Mouse (Mus musculus) heart, embryonic 14.5 days (tissue): Measurements from ENCODE around the gene Arl15. TPM values are rescaled to one million over a fixed set of nuclear protein-coding genes. Genes with fewer than 3 reads are reported as not detected.

Experiments used
- ATAC-seq: fragments of 200-750 bp; cut with Nextera tagmentation; 2 replicates; pipeline ENCODE4 v1.8.0; 2017; ENCODE audit warnings: low read depth, moderate TSS enrichment; ENCODE audit not compliant: insufficient number of reproducible peaks, insufficient read depth, low FRiP score
- H3K27ac ChIP-seq, 2 experiments: fragments of 200-500 bp in 1 of 2; fragments of 300-500 bp in 1 of 2; sonication (generic) in 1 of 2; replicated peaks in 1 of 2; 2 replicates each; pipeline ENCODE4 v1.5.1; 2012 to 2014; ENCODE audit warnings: low read depth in 2 of 2, low read length in 2 of 2, control low read depth in 1 of 2, mild to moderate bottlenecking in 1 of 2, mixed read lengths in 1 of 2; ENCODE audit not compliant: control insufficient read depth in 1 of 2, insufficient read depth in 1 of 2
- H3K27me3 ChIP-seq: fragments of 300-500 bp; sonication (generic); 2 replicates; pipeline ENCODE4 v1.6.1; 2014; ENCODE audit warnings: mild to moderate bottlenecking, low read length, control low read depth; ENCODE audit not compliant: control insufficient read depth, insufficient read depth
- H3K36me3 ChIP-seq: fragments of 300-500 bp; sonication (generic); 2 replicates; pipeline ENCODE4 v1.6.1; 2014; ENCODE audit warnings: mild to moderate bottlenecking, control low read depth, low read length, mixed read lengths; ENCODE audit not compliant: control insufficient read depth, insufficient read depth
- H3K4me1 ChIP-seq, 2 experiments: fragments of 200-500 bp in 1 of 2; fragments of 300-500 bp in 1 of 2; sonication (generic) in 1 of 2; 2 replicates each; pipeline ENCODE4 v1.6.1; 2012 to 2014; ENCODE audit warnings: low read length in 2 of 2, control low read depth in 1 of 2, mixed read lengths in 1 of 2; ENCODE audit not compliant: control insufficient read depth in 2 of 2, insufficient read depth in 2 of 2
- H3K4me2 ChIP-seq: fragments of 300-500 bp; sonication (generic); 2 replicates; pipeline ENCODE4 v1.6.1; 2014; ENCODE audit warnings: mild to moderate bottlenecking, low read length
- H3K4me3 ChIP-seq, 2 experiments: fragments of 200-500 bp in 1 of 2; fragments of 300-500 bp in 1 of 2; sonication (generic) in 1 of 2; 2 replicates each; pipeline ENCODE4 v1.5.1; 2012 to 2014; ENCODE audit warnings: low read length in 2 of 2, mild to moderate bottlenecking in 2 of 2, control low read depth in 1 of 2, low read depth in 1 of 2, moderate library complexity in 1 of 2; ENCODE audit not compliant: control insufficient read depth in 1 of 2, insufficient read depth in 1 of 2
- H3K9ac ChIP-seq: fragments of 300-500 bp; sonication (generic); 2 replicates; pipeline ENCODE4 v1.6.1; 2014; ENCODE audit warnings: mild to moderate bottlenecking, low read length
- H3K9me3 ChIP-seq: fragments of 300-500 bp; sonication (generic); 2 replicates; pipeline ENCODE4 v1.6.1; 2016; ENCODE audit warnings: low read length, control low read depth; ENCODE audit not compliant: control insufficient read depth
- WGBS: fragments of 180-500 bp; shearing (Covaris S2); extraction: QIAGEN DNeasy Blood & Tissue Kit; methylation state at CpG from one replicate; pipeline ENCODE4 v1.1.7; 2014; 5-methylcytosine and 5-hydroxymethylcytosine counted together
- polyA plus RNA-seq: library from polyadenylated mRNA; unstranded; fragments of >200 nt; fragmentation: Nextera tagmentation; extraction: Ambion mirVana; gene quantifications from 2 replicates; pipeline ENCODE4 v1.2.1, GENCODE M21; 2014

Gene Arl15
- polyA plus RNA-seq, 1 experiment from 2014 or later, result 8.3 TPM

DNA sequence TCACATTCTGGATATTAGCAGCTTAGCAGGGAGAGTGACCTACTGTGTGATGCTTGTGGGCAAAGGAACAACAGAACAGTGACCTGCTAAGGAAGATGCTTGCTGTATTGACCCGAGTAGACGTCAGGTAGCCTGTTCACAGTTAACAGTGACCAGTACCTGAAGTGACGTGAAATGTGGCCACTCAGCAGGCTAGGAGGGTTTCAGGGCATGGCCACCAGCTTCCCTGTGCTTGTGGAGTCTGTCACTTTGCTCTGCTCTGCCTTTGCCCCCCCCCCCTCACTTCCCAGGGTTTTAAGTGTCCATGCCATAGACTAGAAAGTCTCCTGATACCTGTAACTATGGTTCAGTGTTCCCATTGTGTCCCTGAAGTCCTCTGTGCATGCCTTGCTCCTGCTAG lies 25.9 kb downstream of the Arl15 start:
- ATAC-seq, result no peak
- no peaks in the 10 kb centered on the region for H3K36me3 ChIP-seq
- H3K4me2 ChIP-seq, result no peak overlapping the region
- H3K4me3 ChIP-seq, result no peak overlapping the region
- H3K27ac ChIP-seq, result no peak overlapping the region
- no peak overlapping the region for H3K9ac ChIP-seq
- H3K4me1 ChIP-seq, result peaks cover 0 to 16% of the 10 kb centered on the region in 2 experiments; a peak in 3 of 4 replicates
- 81% methylated on average over 3 of the region's 3 CpGs for WGBS
- no peaks in the 10 kb centered on the region for H3K27me3 ChIP-seq
- no peaks in the 10 kb centered on the region for H3K9me3 ChIP-seq

DNA sequence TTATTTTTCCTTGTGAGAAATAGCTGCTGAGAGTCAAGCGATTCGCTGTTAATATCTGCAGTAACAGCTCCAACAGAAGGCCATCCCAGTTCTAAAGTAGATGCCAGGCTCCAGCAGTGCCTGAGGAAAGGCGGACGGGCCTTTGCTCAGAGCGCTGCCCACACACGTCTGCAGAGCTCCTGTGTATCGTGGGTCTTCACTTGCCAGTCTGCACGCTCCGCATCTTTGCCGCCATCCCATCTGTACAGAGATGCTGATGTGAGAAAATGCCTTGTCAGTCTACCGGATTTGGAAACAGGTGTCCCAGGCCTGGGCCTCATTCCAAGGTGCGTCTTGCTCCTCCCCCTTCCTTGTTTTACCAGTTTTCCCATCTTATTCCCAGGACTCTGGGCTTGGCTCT lies 27.6 kb downstream of the Arl15 start:
- WGBS, result 89% methylated on average over 12 of the region's 12 CpGs
- Histone ChIP-seq H3K27me3 (no peaks in the 10 kb centered on the region), H3K9ac (no peak overlapping the region), H3K4me1 (peaks cover 0 to 9% of the 10 kb centered on the region in 2 experiments; a peak in 2 of 4 replicates), H3K4me3 (no peak overlapping the region), H3K27ac (no peak overlapping the region), H3K9me3 (no peaks in the 10 kb centered on the region), H3K4me2 (no peak overlapping the region), H3K36me3 (no peaks in the 10 kb centered on the region)
- ATAC-seq, result no peak

DNA sequence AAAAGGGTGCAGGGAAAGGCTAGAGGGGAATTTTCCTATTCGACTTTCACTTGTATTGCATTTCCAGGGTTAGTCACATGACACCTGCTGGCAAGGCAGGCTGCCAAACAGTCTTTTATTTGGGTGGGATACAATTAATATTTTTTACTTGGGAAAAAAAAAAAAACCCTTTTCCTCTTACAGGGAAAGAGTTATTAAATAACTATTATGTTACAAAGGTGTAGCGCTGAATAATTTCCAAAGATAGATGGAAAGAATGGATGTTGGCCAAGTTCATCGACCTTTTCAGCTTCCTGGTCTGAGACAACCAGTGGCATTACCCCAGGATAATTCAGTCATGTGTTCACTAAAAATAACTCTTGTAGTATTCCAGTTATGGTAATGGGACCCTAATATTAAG lies 29.7 kb downstream of the Arl15 start:
- H3K27ac ChIP-seq, result no peak overlapping the region
- H3K9ac ChIP-seq, result no peak overlapping the region
- peaks cover 2 to 13% of the 10 kb centered on the region in 2 experiments; a peak in 3 of 4 replicates for H3K4me1 ChIP-seq
- no peaks in the 10 kb centered on the region for H3K36me3 ChIP-seq
- H3K4me3 ChIP-seq, result no peak overlapping the region
- ATAC-seq, result no peak
- no peak overlapping the region for H3K4me2 ChIP-seq
- H3K27me3 ChIP-seq, result no peaks in the 10 kb centered on the region
- no peaks in the 10 kb centered on the region for H3K9me3 ChIP-seq
- 83% methylated on average over 3 of the region's 3 CpGs for WGBS

DNA sequence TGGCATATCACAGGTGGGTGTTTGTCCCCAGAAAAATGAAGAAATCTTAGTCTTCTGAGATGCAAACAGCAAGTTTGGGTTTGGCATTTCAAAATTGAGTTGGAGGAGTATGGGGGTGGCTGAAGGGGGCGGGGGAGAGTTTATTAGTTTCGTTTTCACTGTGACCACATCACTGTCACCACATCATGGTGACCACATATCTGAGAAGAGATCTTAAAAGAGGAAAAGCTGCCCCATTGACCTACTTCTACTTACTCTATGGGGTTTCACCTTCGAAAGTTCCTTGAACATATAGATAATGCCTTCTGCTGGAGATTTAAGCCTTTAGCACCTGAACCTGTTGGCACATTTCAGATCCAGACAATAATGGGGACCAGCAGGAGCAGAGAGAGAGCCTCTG lies 34.3 kb downstream of the Arl15 start:
- no peak for ATAC-seq
- no peak overlapping the region for H3K4me3 ChIP-seq
- H3K9me3 ChIP-seq, result peaks cover 4% of the 10 kb centered on the region; the same call in 1 of the 2 replicates
- H3K36me3 ChIP-seq, result no peaks in the 10 kb centered on the region
- H3K4me1 ChIP-seq, result peaks cover 3 to 12% of the 10 kb centered on the region in 2 experiments; a peak in 3 of 4 replicates
- H3K9ac ChIP-seq, result no peak overlapping the region
- WGBS, result 84% methylated on average over 3 of the region's 3 CpGs
- H3K27me3 ChIP-seq, result no peaks in the 10 kb centered on the region
- no peak overlapping the region for H3K4me2 ChIP-seq
- H3K27ac ChIP-seq, result no peak overlapping the region

DNA sequence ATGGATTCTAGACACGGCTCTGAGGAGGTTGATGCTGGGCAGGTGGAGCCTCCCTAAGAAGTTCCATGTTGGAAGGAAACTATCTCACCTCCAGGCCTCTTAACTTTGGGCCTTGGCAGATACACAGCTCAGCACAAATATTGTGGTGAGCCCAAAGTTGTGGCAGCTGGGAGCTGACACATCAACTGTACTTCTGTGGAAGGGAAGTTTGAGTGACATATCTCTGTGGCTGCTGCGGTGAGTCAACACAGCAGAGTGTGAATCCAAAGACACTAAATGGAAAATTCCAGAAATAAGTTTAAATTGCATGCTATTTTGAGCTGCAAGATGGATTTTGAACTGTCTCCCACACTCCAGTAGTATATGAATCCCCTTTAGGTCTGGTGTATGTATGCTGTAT lies 34.8 kb downstream of the Arl15 start:
- H3K27me3 ChIP-seq, result no peaks in the 10 kb centered on the region
- H3K4me3 ChIP-seq, result no peak overlapping the region
- H3K27ac ChIP-seq, result no peak overlapping the region
- peaks cover 3 to 8% of the 10 kb centered on the region in 2 experiments; a peak in 3 of 4 replicates for H3K4me1 ChIP-seq
- WGBS, result 61% methylated on average over 2 of the region's 2 CpGs
- no peak overlapping the region for H3K4me2 ChIP-seq
- ATAC-seq, result no peak
- peaks cover 4% of the 10 kb centered on the region; the same call in 1 of the 2 replicates for H3K9me3 ChIP-seq
- no peak overlapping the region for H3K9ac ChIP-seq
- H3K36me3 ChIP-seq, result no peaks in the 10 kb centered on the region

DNA sequence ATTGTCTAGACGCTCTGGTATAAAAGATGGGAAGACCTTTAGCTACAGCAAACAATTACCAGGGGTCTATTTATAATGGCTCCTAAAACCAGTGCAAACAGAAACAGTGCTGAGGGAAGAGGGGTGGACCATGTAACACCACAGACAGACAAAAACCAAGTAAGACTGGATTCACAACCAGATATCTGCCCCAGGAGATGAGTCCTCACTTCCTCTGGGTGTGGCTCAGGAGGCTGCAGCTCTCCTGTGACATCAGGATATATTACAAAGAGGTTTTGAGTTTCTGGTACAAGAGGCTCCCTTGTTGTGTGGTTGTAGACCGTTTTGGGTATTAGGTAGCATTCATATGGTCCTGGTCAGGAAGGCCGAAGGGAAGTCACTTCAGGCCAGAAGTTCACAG lies 36.5 kb downstream of the Arl15 start:
- no peak overlapping the region for H3K9ac ChIP-seq
- no peak overlapping the region for H3K4me3 ChIP-seq
- no peaks in the 10 kb centered on the region for H3K36me3 ChIP-seq
- H3K4me2 ChIP-seq, result no peak overlapping the region
- WGBS, result 85% methylated on average over 3 of the region's 3 CpGs
- peaks cover 4% of the 10 kb centered on the region; the same call in 1 of the 2 replicates for H3K9me3 ChIP-seq
- no peaks in the 10 kb centered on the region for H3K27me3 ChIP-seq
- ATAC-seq, result no peak
- H3K27ac ChIP-seq, result no peak overlapping the region
- H3K4me1 ChIP-seq, result peaks cover 3 to 5% of the 10 kb centered on the region in 2 experiments; a peak in 2 of 4 replicates

DNA sequence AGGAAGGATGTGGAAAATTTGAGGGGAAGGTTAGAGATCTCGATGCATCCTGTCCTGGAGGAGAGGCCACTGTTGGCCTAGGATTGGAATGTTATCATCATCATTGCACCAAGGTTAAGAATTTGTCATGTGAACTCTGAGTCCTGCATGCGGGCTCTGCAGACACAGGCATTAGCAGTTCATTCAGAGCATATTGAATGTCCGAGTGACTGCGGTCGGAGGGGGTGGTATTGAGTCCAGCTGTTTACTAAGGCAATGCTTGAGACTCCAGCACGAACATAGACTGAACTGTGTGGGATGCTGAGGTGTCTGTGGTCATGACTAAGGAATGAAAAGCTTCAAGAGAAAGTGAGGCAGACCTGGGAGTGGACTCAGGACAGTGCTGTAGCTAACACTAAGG lies 38.6 kb downstream of the Arl15 start:
- no peak overlapping the region for H3K27ac ChIP-seq
- no peak overlapping the region for H3K4me2 ChIP-seq
- H3K36me3 ChIP-seq, result no peaks in the 10 kb centered on the region
- H3K9ac ChIP-seq, result no peak overlapping the region
- ATAC-seq, result no peak
- peaks cover 4% of the 10 kb centered on the region; the same call in 1 of the 2 replicates for H3K9me3 ChIP-seq
- H3K27me3 ChIP-seq, result no peaks in the 10 kb centered on the region
- WGBS, result 82% methylated on average over 6 of the region's 6 CpGs
- no peak overlapping the region for H3K4me3 ChIP-seq
- H3K4me1 ChIP-seq, result peaks cover 3 to 5% of the 10 kb centered on the region in 2 experiments; a peak in 2 of 4 replicates

DNA sequence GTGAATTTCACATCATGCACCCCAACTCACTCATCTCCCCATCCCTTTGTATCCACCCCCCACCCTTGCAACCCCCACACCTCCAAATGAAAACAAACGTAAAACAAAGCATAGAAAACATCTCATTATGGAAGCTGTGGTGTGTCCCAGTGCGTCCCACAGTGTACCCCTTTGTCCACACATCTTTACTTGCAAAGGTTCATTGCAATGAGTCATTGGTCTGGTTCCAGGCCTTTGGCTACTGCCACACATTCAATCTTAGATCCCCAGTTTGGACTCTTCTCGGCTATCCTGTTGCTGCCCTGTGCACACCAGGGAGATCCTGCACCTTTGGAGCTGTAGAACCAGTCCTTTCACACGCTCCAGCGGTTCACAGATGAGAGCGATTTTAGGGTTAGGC lies 41.6 kb downstream of the Arl15 start:
- no peak overlapping the region for H3K9ac ChIP-seq
- H3K9me3 ChIP-seq, result peaks cover 4% of the 10 kb centered on the region; the same call in 1 of the 2 replicates
- WGBS, result 93% methylated on average over 6 of the region's 6 CpGs
- H3K4me3 ChIP-seq, result no peak overlapping the region
- H3K36me3 ChIP-seq, result no peaks in the 10 kb centered on the region
- no peaks in the 10 kb centered on the region for H3K27me3 ChIP-seq
- no peaks in the 10 kb centered on the region; a peak in 1 of 4 replicates for H3K4me1 ChIP-seq
- no peak for ATAC-seq
- H3K4me2 ChIP-seq, result no peak overlapping the region
- H3K27ac ChIP-seq, result no peak overlapping the region
